Mouse (Mus musculus): ENCODE measurements at regions not wholly inside any gene's neighbourhood (a gene's known extent, or its start where the extent isn't known, plus 50 kb on each side); places are given as distances from the start of the nearest gene placed in this dataset.

DNA sequence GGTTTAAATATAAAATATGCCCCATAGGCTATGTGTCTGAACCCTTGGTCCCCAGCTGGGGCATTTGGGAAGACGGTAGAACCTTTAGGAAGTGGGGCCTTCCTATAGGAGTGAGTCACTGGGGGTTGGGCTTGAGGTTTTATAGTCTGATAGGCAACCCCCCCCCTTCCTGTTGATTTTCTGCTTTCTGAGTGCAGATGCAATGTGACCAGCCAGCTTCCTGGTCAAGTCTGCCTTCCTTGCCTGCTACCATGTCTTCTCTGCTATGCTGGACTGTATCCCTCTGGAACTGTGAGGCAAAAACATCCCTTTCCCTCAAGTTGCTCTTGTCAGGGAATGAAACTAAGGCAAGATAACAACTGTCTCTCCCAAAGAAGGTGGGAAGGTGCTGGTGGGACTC, 122.4 kb upstream of the Mvb12b start:
- H3K9me3 ChIP-seq (ENCODE audit: control insufficient read depth, low read length) = no peaks in the 10 kb centered on the region
- no peak overlapping the region for H3K4me3 ChIP-seq (ENCODE audit: low read depth, low read length)
- no peaks in the 10 kb centered on the region for H3K36me3 ChIP-seq (ENCODE audit: control insufficient read depth, insufficient read depth, low read length)
- no peak overlapping the region for H3K27ac ChIP-seq (ENCODE audit: low read depth)
- no peaks in the 10 kb centered on the region for H3K4me1 ChIP-seq (replicated peaks; ENCODE audit: control insufficient read depth, insufficient read depth, low read length)
- WGBS = 71% methylated on average over 1 of the region's 1 CpGs
- no peak overlapping the region for H3K9ac ChIP-seq (ENCODE audit: low read length)
- H3K4me2 ChIP-seq (ENCODE audit: low read length) = no peak overlapping the region
- no peak for ATAC-seq (replicated peaks; ENCODE audit: low FRiP score, low TSS enrichment, low read depth)
- DNase-seq (ENCODE audit: low spot score) = no peak
- no peaks in the 10 kb centered on the region for H3K27me3 ChIP-seq (replicated peaks; ENCODE audit: control insufficient read depth, insufficient read depth, low read length)

DNA sequence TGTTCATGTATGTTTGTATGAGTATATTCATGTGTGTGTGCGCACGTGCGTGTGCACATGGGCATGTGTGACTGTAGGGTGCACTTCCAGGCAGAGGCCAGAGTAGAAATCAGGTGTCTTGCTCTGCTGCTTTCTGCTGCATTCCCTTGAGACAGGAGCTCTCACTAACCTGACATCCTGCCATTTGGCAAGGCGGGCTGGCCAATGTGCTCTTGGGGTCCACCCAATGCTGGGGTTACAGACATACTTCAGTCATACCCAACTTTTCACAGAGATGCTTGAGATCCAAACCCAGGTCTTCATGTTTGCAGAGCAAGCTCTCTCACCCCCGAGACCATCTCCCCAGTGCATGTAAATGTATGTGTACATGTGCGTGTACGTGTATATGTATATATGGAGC, 120.2 kb upstream of the Mvb12b start:
- H3K9ac ChIP-seq (ENCODE audit: low read length) = no peak overlapping the region
- H3K9me3 ChIP-seq (ENCODE audit: control insufficient read depth, low read length) = no peaks in the 10 kb centered on the region
- no peaks in the 10 kb centered on the region for H3K4me1 ChIP-seq (replicated peaks; ENCODE audit: control insufficient read depth, insufficient read depth, low read length)
- no peak overlapping the region for H3K27ac ChIP-seq (ENCODE audit: low read depth)
- H3K4me2 ChIP-seq (ENCODE audit: low read length) = no peak overlapping the region
- ATAC-seq (replicated peaks; ENCODE audit: low FRiP score, low TSS enrichment, low read depth) (no peak), DNase-seq (ENCODE audit: low spot score) (no peak)
- 90% methylated on average over 7 of the region's 7 CpGs for WGBS
- H3K4me3 ChIP-seq (ENCODE audit: low read depth, low read length) = no peak overlapping the region
- no peaks in the 10 kb centered on the region for H3K36me3 ChIP-seq (ENCODE audit: control insufficient read depth, insufficient read depth, low read length)
- no peaks in the 10 kb centered on the region for H3K27me3 ChIP-seq (replicated peaks; ENCODE audit: control insufficient read depth, insufficient read depth, low read length)

DNA sequence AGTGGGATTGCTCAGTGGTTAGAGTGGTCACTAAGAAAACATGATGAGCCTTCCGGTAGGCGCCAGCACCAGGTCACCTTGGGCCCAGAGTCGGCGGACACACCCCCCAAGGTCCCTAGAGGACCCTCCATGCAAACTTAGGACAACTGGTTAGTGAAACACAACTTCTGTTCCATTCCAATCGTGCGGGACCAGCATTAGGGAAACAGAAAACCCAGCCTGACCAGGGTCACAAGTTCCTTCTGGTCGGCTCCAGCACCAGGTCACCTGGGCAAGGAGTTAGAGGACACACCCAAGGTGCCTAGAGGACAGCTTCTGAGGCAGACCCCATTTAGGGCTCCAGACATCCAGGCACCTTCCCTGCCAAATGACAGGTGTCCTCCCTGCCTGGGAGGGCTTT, 109.4 kb upstream of the Mvb12b start:
- ATAC-seq (replicated peaks; ENCODE audit: low FRiP score, low TSS enrichment, low read depth) (no peak), DNase-seq (ENCODE audit: low spot score) (no peak)
- H3K4me3 ChIP-seq (ENCODE audit: low read depth, low read length) = no peak overlapping the region
- no peaks in the 10 kb centered on the region for H3K36me3 ChIP-seq (ENCODE audit: control insufficient read depth, insufficient read depth, low read length)
- no peaks in the 10 kb centered on the region for H3K4me1 ChIP-seq (replicated peaks; ENCODE audit: control insufficient read depth, insufficient read depth, low read length)
- 93% methylated on average over 7 of the region's 7 CpGs for WGBS
- no peak overlapping the region for H3K27ac ChIP-seq (ENCODE audit: low read depth)
- H3K27me3 ChIP-seq (replicated peaks; ENCODE audit: control insufficient read depth, insufficient read depth, low read length) = no peaks in the 10 kb centered on the region
- H3K9ac ChIP-seq (ENCODE audit: low read length) = no peak overlapping the region
- no peak overlapping the region for H3K4me2 ChIP-seq (ENCODE audit: low read length)
- 0 out of 2 replicates have a peak, but pooled peaks cover under 1% of the 10 kb centered on the region for H3K9me3 ChIP-seq (ENCODE audit: control insufficient read depth, low read length)

DNA sequence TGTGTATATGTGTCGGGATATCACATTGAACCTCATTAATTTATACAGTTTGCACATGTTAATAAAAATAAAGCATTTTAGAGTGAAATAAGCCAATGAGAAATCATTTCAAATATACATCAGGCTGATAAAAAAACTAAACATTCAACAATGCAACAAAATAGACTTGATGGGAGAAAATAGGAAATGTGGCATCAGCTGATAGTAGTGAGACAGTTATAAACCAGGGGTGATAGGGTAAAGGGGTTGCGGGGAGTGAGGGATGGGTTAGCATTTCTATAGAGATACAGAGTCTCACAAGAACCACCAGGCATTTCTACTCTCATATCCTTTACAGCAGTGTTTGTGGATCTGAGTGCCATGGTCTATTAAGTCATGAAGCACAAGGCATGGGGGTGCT, 108.6 kb upstream of the Mvb12b start:
- H3K27me3 ChIP-seq (replicated peaks; ENCODE audit: control insufficient read depth, insufficient read depth, low read length) = no peaks in the 10 kb centered on the region
- no peak overlapping the region for H3K9ac ChIP-seq (ENCODE audit: low read length)
- no peaks in the 10 kb centered on the region for H3K36me3 ChIP-seq (ENCODE audit: control insufficient read depth, insufficient read depth, low read length)
- H3K4me1 ChIP-seq (replicated peaks; ENCODE audit: control insufficient read depth, insufficient read depth, low read length) = no peaks in the 10 kb centered on the region
- ATAC-seq (replicated peaks; ENCODE audit: low FRiP score, low TSS enrichment, low read depth) (no peak), DNase-seq (ENCODE audit: low spot score) (no peak)
- 0 out of 2 replicates have a peak, but pooled peaks cover 2% of the 10 kb centered on the region for H3K9me3 ChIP-seq (ENCODE audit: control insufficient read depth, low read length)
- no peak overlapping the region for H3K27ac ChIP-seq (ENCODE audit: low read depth)
- no peak overlapping the region for H3K4me3 ChIP-seq (ENCODE audit: low read depth, low read length)
- whole genome bisulfite sequencing = 97% methylated on average over 2 of the region's 2 CpGs
- no peak overlapping the region for H3K4me2 ChIP-seq (ENCODE audit: low read length)

DNA sequence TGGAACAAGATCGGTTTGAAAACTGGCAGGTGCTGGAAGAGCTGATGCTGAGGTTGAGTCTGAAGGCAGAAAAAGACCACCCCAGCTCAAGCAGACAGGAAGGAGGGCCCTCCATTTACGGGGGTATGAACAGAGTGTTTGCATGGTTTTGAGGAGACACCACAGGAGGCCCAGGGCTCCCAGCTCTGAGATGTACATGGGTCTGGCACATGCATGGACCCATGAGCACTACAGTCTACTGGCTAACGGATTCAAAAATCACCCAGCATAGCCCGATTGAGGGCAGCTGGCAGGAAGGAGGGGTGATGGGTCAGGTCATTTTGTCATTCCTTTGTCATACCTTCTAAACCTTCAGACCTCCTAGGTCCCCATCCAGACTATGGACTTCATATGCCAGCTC, 103.6 kb upstream of the Mvb12b start:
- H3K4me3 ChIP-seq (ENCODE audit: low read depth, low read length) = no peak overlapping the region
- ATAC-seq (replicated peaks; ENCODE audit: low FRiP score, low TSS enrichment, low read depth) (no peak), DNase-seq (ENCODE audit: low spot score) (no peak)
- 0 out of 2 replicates have a peak, but pooled peaks cover 2% of the 10 kb centered on the region for H3K9me3 ChIP-seq (ENCODE audit: control insufficient read depth, low read length)
- no peaks in the 10 kb centered on the region for H3K27me3 ChIP-seq (replicated peaks; ENCODE audit: control insufficient read depth, insufficient read depth, low read length)
- no peaks in the 10 kb centered on the region for H3K4me1 ChIP-seq (replicated peaks; ENCODE audit: control insufficient read depth, insufficient read depth, low read length)
- H3K4me2 ChIP-seq (ENCODE audit: low read length) = no peak overlapping the region
- H3K27ac ChIP-seq (ENCODE audit: low read depth) = no peak overlapping the region
- WGBS = 88% methylated on average over 4 of the region's 4 CpGs
- no peak overlapping the region for H3K9ac ChIP-seq (ENCODE audit: low read length)
- H3K36me3 ChIP-seq (ENCODE audit: control insufficient read depth, insufficient read depth, low read length) = no peaks in the 10 kb centered on the region

DNA sequence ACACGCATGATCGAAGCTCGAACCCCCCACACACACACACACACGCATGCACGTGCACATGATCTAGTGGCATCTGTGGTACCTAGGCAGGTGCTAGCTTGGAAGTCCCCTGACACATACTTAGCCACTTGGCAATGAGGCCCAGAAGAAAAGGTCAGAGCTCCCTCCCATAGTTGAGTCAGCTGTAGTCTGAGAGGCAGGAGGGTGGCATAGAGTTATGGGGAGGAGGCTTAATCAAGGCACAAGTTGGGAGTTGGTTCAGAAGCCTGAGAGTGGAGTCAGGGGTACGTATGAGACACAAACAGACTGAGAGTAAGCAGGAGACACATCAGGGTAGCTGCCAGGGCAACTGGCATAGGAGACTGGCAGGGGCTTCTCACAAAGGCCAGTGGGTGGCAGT, 103.0 kb upstream of the Mvb12b start:
- Histone ChIP-seq H3K27ac (ENCODE audit: low read depth) (no peak overlapping the region), H3K4me2 (ENCODE audit: low read length) (no peak overlapping the region), H3K36me3 (ENCODE audit: control insufficient read depth, insufficient read depth, low read length) (no peaks in the 10 kb centered on the region), H3K27me3 (replicated peaks; ENCODE audit: control insufficient read depth, insufficient read depth, low read length) (no peaks in the 10 kb centered on the region), H3K9me3 (ENCODE audit: control insufficient read depth, low read length) (0 out of 2 replicates have a peak, but pooled peaks cover 2% of the 10 kb centered on the region), H3K4me3 (ENCODE audit: low read depth, low read length) (no peak overlapping the region), H3K9ac (ENCODE audit: low read length) (no peak overlapping the region), H3K4me1 (replicated peaks; ENCODE audit: control insufficient read depth, insufficient read depth, low read length) (no peaks in the 10 kb centered on the region)
- ATAC-seq (replicated peaks; ENCODE audit: low FRiP score, low TSS enrichment, low read depth) (no peak), DNase-seq (ENCODE audit: low spot score) (no peak)
- 91% methylated on average over 6 of the region's 6 CpGs for WGBS

DNA sequence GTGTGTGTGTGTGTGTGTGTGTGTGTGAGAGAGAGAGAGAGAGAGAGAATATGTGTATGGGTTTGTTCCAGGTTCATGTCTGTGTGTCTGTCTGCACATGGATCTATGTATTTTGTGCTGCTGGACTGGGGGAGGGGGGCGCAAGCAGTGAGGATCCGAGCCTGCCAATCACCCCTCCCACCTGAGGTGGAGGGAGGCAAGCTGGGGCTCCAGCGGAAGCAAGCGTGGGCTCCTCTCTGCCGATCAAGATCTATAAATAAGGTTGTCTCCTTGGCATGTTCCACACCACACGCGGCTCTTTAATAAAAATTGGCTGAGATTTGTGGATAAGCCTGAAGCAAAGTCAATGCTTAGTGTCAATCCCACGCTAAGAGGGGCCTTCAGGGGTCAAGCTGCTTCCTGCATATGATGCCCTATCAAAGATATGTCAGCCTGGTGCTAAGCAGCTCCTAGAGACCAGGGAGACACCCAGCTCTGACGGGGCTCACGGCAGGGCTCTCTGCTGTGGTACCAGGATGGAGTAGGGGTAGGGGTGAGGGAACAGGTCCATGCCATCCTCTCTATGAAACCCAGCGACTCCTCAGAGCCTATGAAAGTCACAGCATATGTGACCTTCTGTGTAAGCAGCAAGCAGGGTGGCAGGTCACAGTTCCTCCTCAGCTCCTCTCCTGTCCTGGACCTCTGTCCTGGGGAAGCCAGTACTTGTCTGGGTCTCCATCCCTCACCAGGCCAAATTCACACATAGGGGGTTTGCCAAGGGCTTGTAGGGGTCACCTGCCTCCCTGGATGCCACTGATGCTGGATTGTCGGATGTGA, 102.0 kb upstream of the Mvb12b start:
- no peaks in the 10 kb centered on the region for H3K4me1 ChIP-seq (replicated peaks; ENCODE audit: control insufficient read depth, insufficient read depth, low read length)
- 0 out of 2 replicates have a peak, but pooled peaks cover 2% of the 10 kb centered on the region for H3K9me3 ChIP-seq (ENCODE audit: control insufficient read depth, low read length)
- H3K9ac ChIP-seq (ENCODE audit: low read length) = no peak overlapping the region
- DNase-seq (ENCODE audit: low spot score) (no peak), ATAC-seq (replicated peaks; ENCODE audit: low FRiP score, low TSS enrichment, low read depth) (no peak)
- H3K27ac ChIP-seq (ENCODE audit: low read depth) = no peak overlapping the region
- 62% methylated on average over 12 of the region's 12 CpGs for WGBS
- H3K36me3 ChIP-seq (ENCODE audit: control insufficient read depth, insufficient read depth, low read length) = no peaks in the 10 kb centered on the region
- no peaks in the 10 kb centered on the region for H3K27me3 ChIP-seq (replicated peaks; ENCODE audit: control insufficient read depth, insufficient read depth, low read length)
- H3K4me3 ChIP-seq (ENCODE audit: low read depth, low read length) = no peak overlapping the region
- H3K4me2 ChIP-seq (ENCODE audit: low read length) = no peak overlapping the region

DNA sequence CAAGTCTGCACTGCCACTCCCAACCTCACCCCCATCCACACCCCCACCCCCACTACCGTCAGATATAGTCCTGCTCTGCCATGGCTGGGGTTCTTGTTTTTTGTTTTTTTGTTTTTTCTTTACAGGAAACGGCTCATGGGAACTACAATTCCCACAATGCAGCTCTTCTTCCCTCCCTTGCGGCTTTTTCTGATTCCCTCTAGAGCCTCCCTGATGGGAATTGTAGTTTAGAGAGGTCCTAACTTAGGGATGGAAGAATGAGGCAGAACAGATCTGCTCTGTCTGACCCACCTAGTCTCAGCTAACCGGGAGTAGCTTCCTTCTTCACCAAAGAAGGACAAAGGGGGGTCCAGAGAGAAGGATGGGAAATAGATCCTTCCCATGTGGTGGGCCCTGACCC, 98.7 kb upstream of the Mvb12b start:
- Histone ChIP-seq H3K9me3 (ENCODE audit: control insufficient read depth, low read length) (no peaks in the 10 kb centered on the region), H3K4me3 (ENCODE audit: low read depth, low read length) (no peak overlapping the region), H3K4me1 (replicated peaks; ENCODE audit: control insufficient read depth, insufficient read depth, low read length) (no peaks in the 10 kb centered on the region), H3K27ac (ENCODE audit: low read depth) (no peak overlapping the region), H3K27me3 (replicated peaks; ENCODE audit: control insufficient read depth, insufficient read depth, low read length) (no peaks in the 10 kb centered on the region), H3K4me2 (ENCODE audit: low read length) (no peak overlapping the region), H3K36me3 (ENCODE audit: control insufficient read depth, insufficient read depth, low read length) (no peaks in the 10 kb centered on the region), H3K9ac (ENCODE audit: low read length) (no peak overlapping the region)
- ATAC-seq (replicated peaks; ENCODE audit: low FRiP score, low TSS enrichment, low read depth) (no peak), DNase-seq (ENCODE audit: low spot score) (no peak)
- 26% methylated on average over 4 of the region's 4 CpGs for WGBS

DNA sequence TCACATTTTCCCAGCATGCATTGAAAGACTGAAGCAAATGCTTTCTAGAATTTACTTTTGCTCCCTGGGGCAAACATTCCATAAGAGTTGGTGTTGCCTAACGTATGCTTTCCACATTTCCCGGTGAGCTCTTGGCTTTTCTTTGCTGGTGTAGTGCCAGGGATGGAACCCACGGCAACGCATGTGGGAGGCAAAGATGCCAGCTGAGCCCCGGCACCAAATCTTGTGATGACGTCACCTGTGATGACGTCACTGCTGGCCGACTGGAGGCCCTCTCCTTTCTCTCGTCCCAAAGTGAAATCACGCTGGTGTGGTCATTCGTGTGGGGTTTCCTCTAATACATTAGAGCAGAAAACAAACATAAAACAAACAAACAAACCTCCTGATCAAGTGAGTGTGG, 97.6 kb upstream of the Mvb12b start:
- DNase-seq (ENCODE audit: low spot score) (no peak), ATAC-seq (replicated peaks; ENCODE audit: low FRiP score, low TSS enrichment, low read depth) (no peak)
- no peaks in the 10 kb centered on the region for H3K27me3 ChIP-seq (replicated peaks; ENCODE audit: control insufficient read depth, insufficient read depth, low read length)
- H3K36me3 ChIP-seq (ENCODE audit: control insufficient read depth, insufficient read depth, low read length) = no peaks in the 10 kb centered on the region
- H3K9ac ChIP-seq (ENCODE audit: low read length) = no peak overlapping the region
- no peaks in the 10 kb centered on the region for H3K4me1 ChIP-seq (replicated peaks; ENCODE audit: control insufficient read depth, insufficient read depth, low read length)
- WGBS = 85% methylated on average over 11 of the region's 11 CpGs
- no peak overlapping the region for H3K4me3 ChIP-seq (ENCODE audit: low read depth, low read length)
- H3K9me3 ChIP-seq (ENCODE audit: control insufficient read depth, low read length) = no peaks in the 10 kb centered on the region
- no peak overlapping the region for H3K4me2 ChIP-seq (ENCODE audit: low read length)
- H3K27ac ChIP-seq (ENCODE audit: low read depth) = no peak overlapping the region
